Mouse (Mus musculus): ENCODE results near the gene Pbx1.

- TF ChIP-seq POLR2A (IDR thresholded peaks at IDR 0.05; ENCODE audit: insufficient read depth, low read depth, low read length): no peak
- TF ChIP-seq CTCF (IDR thresholded peaks at IDR 0.05; ENCODE audit: insufficient read depth, low read depth, low read length): no peak
Observed at GRCm38 (mm10) chr1:168354934-168355333, 77.1 kb downstream of the Pbx1 start.
